Mouse (Mus musculus) heart, postnatal 0 days (tissue): ENCODE results near the gene Susd6.

ENCODE experiments used
- CTCF ChIP-seq: IDR thresholded peaks from 2 replicates; pipeline ENCODE4 v1.5.1; 2016; ENCODE audit warnings: antibody characterized with exemption, control low read depth, low read depth
- EP300 ChIP-seq: IDR thresholded peaks from 2 replicates; pipeline ENCODE4 v1.6.1; 2016; ENCODE audit warnings: antibody characterized with exemption, low read depth

- TF ChIP-seq CTCF (no peak), EP300 (no peak)
Observed at GRCm38 (mm10) chr12:80881121-80881520, 90.8 kb downstream of the Susd6 start.
